Mouse (Mus musculus) heart, postnatal 25 days (tissue): ENCODE data around the gene Rab3gap2. TPM values are rescaled to one million over a fixed set of nuclear protein-coding genes. Genes with fewer than 3 reads are reported as not detected.

ENCODE experiments used
- DNase-seq: peaks from one replicate; pipeline ENCODE4 v3.0.0; 2022; ENCODE audit warnings: low spot score
- intact Hi-C: fragments of 180-260 bp; cut with DNase I; formaldehyde crosslinking; loops from one replicate; pipeline ENCODE4 v1.15.1; 2025
- total RNA-seq, 2 experiments: library from RNA; stranded (reverse); gene quantifications; 2 replicates each; pipeline ENCODE4 v1.2.3; 2021

The Rab3gap2 gene
- total RNA-seq, 2 experiments from 2014 or later: 20.6 to 20.7 TPM

GRCm38 (mm10) chr1:185275976-185276375, 72.1 kb downstream of the Rab3gap2 start:
- DNase-seq: no peak
- intact Hi-C loops: no loop called here

DNA sequence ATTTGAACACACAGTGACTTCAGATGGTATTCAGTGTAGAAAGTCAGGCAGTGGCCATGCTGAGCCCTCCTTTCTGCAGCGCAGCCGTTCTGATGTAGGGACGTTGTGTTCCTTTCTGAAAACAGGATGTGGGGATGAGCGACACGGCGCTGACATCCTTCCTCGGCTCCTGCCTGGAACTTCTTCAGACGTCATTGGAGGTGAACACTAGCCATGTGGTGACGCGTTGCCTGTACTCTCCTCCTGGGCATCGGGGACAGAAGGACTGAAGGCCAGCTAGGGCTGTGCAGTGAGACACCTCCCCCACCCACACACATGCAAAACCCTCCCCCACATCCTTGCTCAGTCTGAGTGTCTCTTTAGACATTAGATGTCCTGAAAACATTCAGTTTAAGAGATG, 73.1 kb downstream of the Rab3gap2 start:
- no peak for DNase-seq
- intact Hi-C loops: no loop called here

DNA sequence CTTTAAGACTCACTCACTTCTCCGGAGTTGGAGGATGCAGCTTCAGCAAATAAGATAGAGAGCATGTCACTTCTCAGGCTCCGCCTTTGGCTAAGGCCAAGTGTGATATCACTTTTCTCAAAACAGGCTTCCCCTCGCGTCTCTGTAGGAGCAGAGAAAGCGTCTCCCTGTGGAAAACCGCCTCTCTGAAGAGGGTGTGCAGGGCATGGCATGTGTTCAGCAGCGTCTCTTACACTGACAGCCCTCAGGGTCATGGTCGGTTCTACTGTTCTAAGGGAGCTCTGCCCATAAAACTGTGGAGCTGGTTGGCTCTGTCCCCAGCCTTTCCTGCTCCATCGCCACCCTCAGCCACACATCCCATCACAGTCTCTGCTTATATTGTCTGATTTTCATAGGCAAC, 75.4 kb downstream of the Rab3gap2 start:
- intact Hi-C loops: no loop called here
- no peak for DNase-seq

GRCm38 (mm10) chr1:185280616-185281015, 76.7 kb downstream of the Rab3gap2 start:
- no peak for DNase-seq
- intact Hi-C loops: no loop called here

GRCm38 (mm10) chr1:185282846-185283245, 78.9 kb downstream of the Rab3gap2 start:
- intact Hi-C loops: no loop called here
- no peak for DNase-seq

GRCm38 (mm10) chr1:185283247-185283646, 79.3 kb downstream of the Rab3gap2 start:
- intact Hi-C loops: no loop called here

DNA sequence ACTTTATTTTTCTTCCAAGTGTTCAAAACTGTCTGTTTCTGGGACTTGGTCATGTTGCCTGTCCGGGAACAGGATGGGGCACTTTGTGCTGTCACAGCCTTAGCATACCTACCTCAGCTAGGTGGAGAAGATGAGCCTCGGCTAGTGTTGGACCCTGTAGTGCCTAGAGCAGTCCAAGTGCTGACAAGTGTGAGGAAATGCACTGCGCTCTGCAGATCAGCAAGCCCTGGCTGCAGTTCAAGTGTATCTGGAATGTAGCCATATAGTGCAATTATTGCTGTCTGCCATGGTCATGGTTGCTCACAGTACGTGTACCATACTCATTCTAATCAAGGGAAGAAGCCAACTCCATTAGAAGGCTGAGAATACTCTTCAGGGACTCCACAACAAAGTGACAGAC, 80.8 kb downstream of the Rab3gap2 start:
- intact Hi-C loops: no loop called here
- DNase-seq: no peak

More at GRCm38 (mm10) chr1:185283247-185283646, 79.3 kb downstream of the Rab3gap2 start:
- no peak for DNase-seq

- intact Hi-C loops: no loop called here
- no peak for DNase-seq
Measured at GRCm38 (mm10) chr1:185285171-185285570, 81.3 kb downstream of the Rab3gap2 start.

DNA sequence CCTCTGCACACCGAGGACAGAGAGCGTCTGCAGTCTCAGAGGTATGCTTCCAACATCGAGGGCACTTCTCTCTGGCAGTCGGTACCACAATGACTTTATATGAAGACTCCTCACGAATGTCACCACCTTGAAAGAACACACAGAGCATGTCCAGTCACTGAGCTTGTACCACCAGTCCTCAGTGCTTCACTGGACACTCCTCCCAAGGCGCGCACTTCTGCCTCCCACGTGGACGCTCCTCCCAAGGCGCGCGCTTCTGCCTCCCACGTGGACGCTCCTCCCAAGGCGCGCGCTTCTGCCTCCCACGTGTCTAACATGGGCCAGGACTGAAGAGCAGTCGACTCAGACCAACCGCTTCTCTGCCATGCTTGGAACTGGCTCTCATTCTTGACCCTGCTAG, 83.1 kb downstream of the Rab3gap2 start:
- intact Hi-C loops: no loop called here
- DNase-seq: no peak

DNA sequence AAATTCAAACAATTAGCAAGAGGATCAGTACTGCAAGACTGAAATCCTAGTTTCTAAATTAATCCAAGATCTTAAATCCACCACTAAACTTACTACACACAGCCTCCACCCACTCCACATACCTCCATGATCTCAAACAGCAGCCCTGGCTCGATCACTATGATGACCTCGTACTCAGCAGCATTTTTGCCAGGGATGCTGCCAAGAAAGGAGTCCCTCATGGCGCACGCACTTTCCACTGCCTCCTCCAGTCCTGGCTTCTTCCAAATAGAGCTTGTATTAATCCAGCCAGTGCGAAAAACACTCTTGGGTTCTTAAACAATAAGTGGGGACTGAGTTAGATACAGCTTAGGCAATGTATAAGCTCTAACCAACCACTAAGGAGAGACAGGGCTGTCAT, 85.3 kb downstream of the Rab3gap2 start:
- DNase-seq: no peak

GRCm38 (mm10) chr1:185291336-185291735, 87.4 kb downstream of the Rab3gap2 start:
- no peak for DNase-seq
- intact Hi-C loops: no loop called here

More for the DNA sequence above, 85.3 kb downstream of the Rab3gap2 start:
- intact Hi-C loops: no loop called here

DNA sequence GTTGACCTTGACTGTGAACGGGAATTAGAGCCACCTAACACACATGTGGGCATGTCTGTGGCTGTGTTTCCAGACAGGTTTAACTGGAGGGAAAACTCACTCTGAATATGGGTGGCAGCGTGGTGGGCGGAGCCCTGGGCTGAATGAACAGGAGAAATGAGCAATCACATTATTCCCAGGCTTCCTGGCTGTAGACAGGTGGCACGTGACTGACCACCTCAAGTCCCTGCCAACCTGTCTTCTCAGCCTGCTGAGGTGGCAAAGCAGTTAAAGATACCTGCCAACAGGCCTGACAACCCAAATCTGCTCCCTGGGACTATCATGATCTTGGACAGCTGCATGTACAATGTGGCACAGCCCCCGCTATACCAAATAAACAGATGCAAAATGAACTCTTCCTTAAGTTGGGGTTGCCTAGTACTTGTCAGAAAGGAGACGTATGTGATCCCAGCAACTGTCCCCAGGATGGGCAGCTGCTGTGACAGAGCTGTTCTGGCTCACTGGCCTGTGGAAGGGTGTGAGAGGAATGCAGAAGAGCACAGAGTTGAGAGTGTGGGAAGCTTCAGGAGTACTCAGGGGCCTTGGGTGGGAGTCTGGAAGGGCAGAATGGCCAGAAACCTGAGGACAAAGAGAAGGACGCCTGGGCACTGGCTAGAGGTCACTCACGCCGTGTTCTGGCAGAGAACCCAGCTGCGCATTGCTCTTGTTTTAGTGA, 88.9 kb downstream of the Rab3gap2 start:
- DNase-seq: no peak
- intact Hi-C loops: no loop called here

- intact Hi-C loops: no loop called here
- DNase-seq: no peak
Measured at GRCm38 (mm10) chr1:185296850-185297249, 92.9 kb downstream of the Rab3gap2 start.

- intact Hi-C loops: no loop called here
- no peak for DNase-seq
Measured at GRCm38 (mm10) chr1:185298496-185298895, 94.6 kb downstream of the Rab3gap2 start.

DNA sequence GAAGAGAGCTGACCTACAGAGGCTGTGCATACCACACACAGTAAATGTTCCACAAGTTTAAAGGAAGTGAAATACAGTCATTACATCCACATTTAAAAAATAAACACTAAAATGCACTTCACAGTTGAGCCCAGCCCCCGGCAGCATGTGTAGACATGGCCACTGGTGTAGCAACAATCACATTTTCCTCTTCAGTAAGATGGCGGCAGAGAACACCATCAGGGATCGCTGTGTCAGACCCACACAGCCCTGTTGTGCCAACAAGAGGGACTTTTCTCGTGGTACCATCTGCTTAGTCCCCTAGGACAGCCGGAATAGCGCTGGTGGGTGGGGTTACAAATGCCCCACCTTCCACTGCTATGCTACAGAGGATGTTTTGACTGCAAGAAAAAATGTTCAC, 98.9 kb downstream of the Rab3gap2 start:
- DNase-seq: no peak
- intact Hi-C loops: no loop called here

GRCm38 (mm10) chr1:185306836-185307235, 102.9 kb downstream of the Rab3gap2 start:
- intact Hi-C loops: no loop called here
- no peak for DNase-seq

DNA sequence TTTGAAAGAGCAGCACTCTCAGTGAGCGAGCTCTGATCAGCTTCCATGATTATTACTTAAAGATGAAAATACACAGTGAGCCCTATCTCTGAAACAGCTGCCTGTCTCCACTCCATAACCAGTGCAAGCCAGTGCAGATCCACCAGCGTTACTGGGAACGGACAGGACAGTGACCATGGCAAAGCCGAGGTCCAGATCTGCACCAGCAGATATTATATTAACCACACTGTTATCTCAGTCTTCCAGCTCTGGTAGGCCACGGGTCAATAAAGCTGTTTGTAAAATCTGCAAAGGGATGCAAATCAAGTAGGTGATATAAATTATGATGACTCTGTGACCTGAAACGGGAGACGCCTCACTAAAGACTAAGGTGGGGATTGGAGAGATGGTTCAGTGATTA, 103.7 kb downstream of the Rab3gap2 start:
- intact Hi-C loops: no loop called here
- DNase-seq: no peak

- intact Hi-C loops: no loop called here
- DNase-seq: no peak
Measured at GRCm38 (mm10) chr1:185308334-185308733, 104.4 kb downstream of the Rab3gap2 start.

- intact Hi-C loops: no loop called here
- no peak for DNase-seq
Measured at GRCm38 (mm10) chr1:185308908-185309307, 105.0 kb downstream of the Rab3gap2 start.

- intact Hi-C loops: no loop called here
- no peak for DNase-seq
Measured at GRCm38 (mm10) chr1:185311949-185312348, 108.0 kb downstream of the Rab3gap2 start.

DNA sequence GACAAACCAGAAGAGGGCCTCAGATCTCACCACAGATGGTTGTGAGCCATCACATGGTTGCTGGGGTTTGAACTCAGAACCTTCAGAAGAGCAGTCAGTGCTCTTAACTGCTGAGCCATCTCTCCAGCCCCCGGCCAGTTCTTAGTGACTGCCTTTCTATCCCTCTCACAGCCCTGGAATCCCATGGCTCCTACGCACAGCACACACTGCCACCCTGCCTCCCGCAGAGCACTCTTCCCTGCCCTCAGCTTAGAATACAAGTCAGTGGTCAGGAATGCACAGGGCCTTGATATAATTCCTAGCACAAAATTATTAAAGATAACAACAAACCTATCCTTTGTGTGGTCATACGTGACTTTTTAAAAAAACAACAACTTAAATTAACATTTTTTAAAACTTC, 110.6 kb downstream of the Rab3gap2 start:
- intact Hi-C loops: no loop called here
- DNase-seq: no peak
